Mouse (Mus musculus) liver, embryonic 14.5 days (tissue): Measurements from ENCODE around the gene Lasp1. TPM values are rescaled to one million over a fixed set of nuclear protein-coding genes. Genes with fewer than 3 reads are reported as not detected.

ENCODE experiments used
- ATAC-seq: fragments of 200-750 bp; cut with Nextera tagmentation; 2 replicates; pipeline ENCODE4 v1.8.0; 2017; ENCODE audit warnings: moderate number of reproducible peaks, mild to moderate bottlenecking, moderate library complexity; ENCODE audit not compliant: insufficient read depth
- DNase-seq, 3 experiments: peaks; one replicate each; pipeline ENCODE4 v3.0.0-alpha.2; 2012 to 2013; ENCODE audit warnings: low read depth in 3 of 3, low spot score in 3 of 3
- H3K27ac ChIP-seq: fragments of 300-500 bp; sonication (generic); 2 replicates; pipeline ENCODE4 v1.5.1; 2014; ENCODE audit warnings: moderate library complexity, mild to moderate bottlenecking, control low read depth, inconsistent platforms
- H3K27me3 ChIP-seq: fragments of 300-500 bp; sonication (generic); 2 replicates; pipeline ENCODE4 v1.6.1; 2014; ENCODE audit warnings: mild to moderate bottlenecking, low read length, moderate library complexity; ENCODE audit not compliant: control insufficient read depth, insufficient read depth
- H3K36me3 ChIP-seq: fragments of 300-500 bp; sonication (generic); replicated peaks from 2 replicates; pipeline ENCODE4 v1.6.1; 2014; ENCODE audit warnings: low read depth; ENCODE audit not compliant: control insufficient read depth, insufficient read depth
- H3K4me1 ChIP-seq, 2 experiments: fragments of 200-500 bp in 1 of 2; fragments of 300-500 bp in 1 of 2; sonication (generic) in 1 of 2; replicated peaks; 2 replicates each; pipeline ENCODE4 v1.6.1; 2012 to 2014; ENCODE audit warnings: antibody characterized with exemption in 1 of 2, inconsistent platforms in 1 of 2, low read length in 1 of 2; ENCODE audit not compliant: control insufficient read depth in 2 of 2, insufficient read depth in 2 of 2
- H3K4me2 ChIP-seq: fragments of 300-500 bp; sonication (generic); 2 replicates; pipeline ENCODE4 v1.6.1; 2014; ENCODE audit warnings: low read depth, mild to moderate bottlenecking, control low read depth, moderate library complexity
- H3K4me3 ChIP-seq, 2 experiments: fragments of 200-500 bp in 1 of 2; fragments of 300-500 bp in 1 of 2; sonication (generic) in 1 of 2; 2 replicates each; pipeline ENCODE4 v1.5.1; 2012 to 2014; ENCODE audit warnings: low read depth in 2 of 2, low read length in 2 of 2, mild to moderate bottlenecking in 2 of 2, control low read depth in 1 of 2, inconsistent platforms in 1 of 2, moderate library complexity in 1 of 2; ENCODE audit not compliant: insufficient read depth in 1 of 2
- H3K9ac ChIP-seq: fragments of 300-500 bp; sonication (generic); replicated peaks from 2 replicates; pipeline ENCODE4 v1.6.1; 2014; ENCODE audit warnings: mild to moderate bottlenecking, control low read depth, moderate library complexity
- H3K9me3 ChIP-seq: fragments of 300-500 bp; sonication (generic); 2 replicates; pipeline ENCODE4 v1.6.1; 2016; ENCODE audit warnings: low read length, mixed read lengths; ENCODE audit not compliant: control insufficient read depth
- CTCF ChIP-seq: IDR thresholded peaks from 2 replicates; pipeline ENCODE4 v1.5.1; 2016; ENCODE audit warnings: antibody characterized with exemption, low read depth, control low read depth
- EP300 ChIP-seq: IDR thresholded peaks from 2 replicates; pipeline ENCODE4 v1.6.1; 2016; ENCODE audit warnings: antibody characterized with exemption, low read depth
- WGBS: fragments of 180-500 bp; shearing (Covaris S2); extraction: QIAGEN DNeasy Blood & Tissue Kit; methylation state at CpG from one replicate; pipeline ENCODE4 v1.1.7; 2014; ENCODE audit not compliant: insufficient replicate concordance; 5-methylcytosine and 5-hydroxymethylcytosine counted together
- polyA plus RNA-seq, 2 experiments: library from polyadenylated mRNA; depleted of rRNA in 1 of 2; stranded (reverse) in 1 of 2; unstranded in 1 of 2; fragments of >200 nt; fragmentation: Nextera tagmentation in 1 of 2; extraction: Ambion mirVana in 1 of 2; gene quantifications; 2 replicates each; pipeline versions ENCODE4 v1.2.1 to v1.2.3; 2012 to 2014

Lasp1 gene
- polyA plus RNA-seq, 2 experiments: 15.5 to 19.1 TPM

DNA sequence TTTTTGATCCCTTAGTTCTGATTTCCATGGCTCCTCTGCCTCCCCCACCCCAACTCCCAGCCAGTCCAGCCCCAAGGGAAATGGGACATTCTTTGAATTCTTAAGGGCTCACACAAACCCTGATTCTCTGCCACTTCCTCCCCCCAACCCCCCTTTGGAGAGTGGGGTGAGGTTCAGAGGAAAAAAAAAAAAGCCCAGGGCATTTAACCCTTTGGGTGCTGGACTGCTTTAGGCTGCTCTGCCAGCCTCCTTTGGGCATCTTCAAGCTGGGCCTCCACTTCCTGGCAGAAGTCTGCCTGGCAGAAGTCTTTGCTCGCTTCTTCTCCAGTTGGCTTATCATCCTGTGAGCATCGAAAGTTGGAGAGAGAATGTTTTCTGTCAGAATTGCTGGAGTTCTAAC is 9.3 kb downstream of the Lasp1 start:
- Histone ChIP-seq H3K4me2 (no peak overlapping the region), H3K27ac (no peak overlapping the region), H3K9ac (no peak overlapping the region), H3K4me1 (peaks cover 6 to 39% of the 10 kb centered on the region in 2 experiments), H3K4me3 (no peak overlapping the region), H3K9me3 (no peaks in the 10 kb centered on the region), H3K36me3 (no peaks in the 10 kb centered on the region), H3K27me3 (no peaks in the 10 kb centered on the region)
- DNase-seq (no peak), ATAC-seq (no peak)
- TF ChIP-seq CTCF (no peak), EP300 (no peak)
- WGBS: 56% methylated on average over 2 of the region's 2 CpGs

DNA sequence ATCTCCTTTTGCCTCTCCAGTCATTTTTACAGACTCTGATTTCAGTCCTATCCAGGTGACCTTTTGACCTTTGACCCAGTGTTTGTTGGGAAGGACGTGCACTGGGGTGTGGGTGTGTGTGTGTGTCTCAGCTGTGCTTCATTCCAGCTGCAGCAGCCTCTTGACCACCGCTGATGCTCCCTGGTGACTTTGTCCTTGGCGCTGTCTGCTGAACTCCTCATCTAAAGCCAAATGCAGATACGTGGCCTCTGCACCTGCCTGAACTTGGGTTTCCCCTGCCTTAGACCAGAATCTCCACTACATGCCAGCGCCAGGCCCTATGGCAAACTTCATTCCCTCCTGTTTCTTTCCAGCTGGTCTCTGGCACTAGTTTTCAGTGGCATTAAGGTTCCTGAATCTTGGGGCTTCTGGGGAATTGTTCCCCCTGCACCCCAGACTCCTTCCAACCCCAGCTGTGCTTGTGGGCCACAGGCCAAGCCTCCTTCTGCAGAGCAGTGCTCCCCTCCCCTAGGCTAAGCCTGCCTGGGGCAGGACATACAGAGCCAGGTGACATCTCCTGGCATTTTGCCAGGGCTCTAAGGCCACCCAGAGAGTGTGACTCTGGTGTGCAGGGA is 9.9 kb downstream of the Lasp1 start:
- Histone ChIP-seq H3K4me1 (peaks cover 6 to 39% of the 10 kb centered on the region in 2 experiments), H3K36me3 (no peaks in the 10 kb centered on the region), H3K27ac (no peak overlapping the region), H3K4me2 (no peak overlapping the region), H3K27me3 (no peaks in the 10 kb centered on the region), H3K4me3 (no peak overlapping the region), H3K9me3 (no peaks in the 10 kb centered on the region), H3K9ac (no peak overlapping the region)
- ATAC-seq: no peak
- no peak for DNase-seq
- TF ChIP-seq EP300: no peak
- no peak for TF ChIP-seq CTCF
- 66% methylated on average over 5 of the region's 5 CpGs for WGBS

DNA sequence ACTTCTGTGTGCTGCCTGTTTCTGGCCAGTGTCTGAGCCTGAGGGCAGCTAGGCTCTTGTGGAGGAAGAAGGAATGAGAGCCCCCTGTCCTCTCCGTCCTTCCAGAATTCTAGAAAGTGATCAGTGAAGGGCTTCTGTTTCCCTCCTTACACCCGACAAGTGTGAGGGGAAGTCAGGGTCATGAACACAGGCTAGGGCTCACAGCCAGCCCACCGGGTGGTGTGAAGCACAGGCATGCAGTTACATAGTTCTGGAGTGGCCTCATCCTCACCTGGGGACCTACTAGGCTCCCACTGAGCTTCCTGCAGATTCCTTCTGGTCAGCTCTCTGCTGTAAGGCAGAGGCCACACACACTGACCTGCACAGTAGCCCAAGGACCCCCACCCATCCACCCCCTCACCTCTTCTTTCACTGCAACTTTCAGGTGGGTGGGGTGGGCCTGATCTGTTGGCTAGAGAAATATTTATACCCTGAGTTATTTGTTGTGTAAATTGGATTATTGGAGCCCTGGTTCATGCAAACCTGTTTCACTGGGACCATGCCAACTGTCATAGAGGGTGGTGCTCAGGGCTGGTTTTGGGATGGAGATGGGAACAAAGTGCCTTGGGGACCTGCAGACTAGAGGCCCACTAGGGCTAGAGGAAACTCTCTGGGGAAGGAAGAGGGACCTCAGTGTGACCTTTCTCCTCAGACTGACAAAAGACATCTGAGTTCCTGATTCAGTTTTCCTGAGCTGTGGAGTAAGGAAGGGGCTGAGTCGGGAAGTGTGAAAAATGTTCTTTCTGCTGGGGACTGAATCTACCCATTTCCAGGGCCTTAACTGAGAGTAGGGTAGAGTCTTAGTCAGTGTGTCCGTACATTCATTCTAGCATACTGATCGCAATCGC is 10.7 kb downstream of the Lasp1 start:
- Histone ChIP-seq H3K36me3 (no peaks in the 10 kb centered on the region), H3K4me1 (peaks cover 6 to 37% of the 10 kb centered on the region in 2 experiments), H3K27ac (no peak overlapping the region), H3K4me3 (no peak overlapping the region), H3K9ac (no peak overlapping the region), H3K9me3 (no peaks in the 10 kb centered on the region), H3K27me3 (no peaks in the 10 kb centered on the region), H3K4me2 (no peak overlapping the region)
- ATAC-seq (no peak), DNase-seq (no peak)
- TF ChIP-seq EP300 (no peak), CTCF (no peak)
- 57% methylated on average over 7 of the region's 7 CpGs for WGBS

DNA sequence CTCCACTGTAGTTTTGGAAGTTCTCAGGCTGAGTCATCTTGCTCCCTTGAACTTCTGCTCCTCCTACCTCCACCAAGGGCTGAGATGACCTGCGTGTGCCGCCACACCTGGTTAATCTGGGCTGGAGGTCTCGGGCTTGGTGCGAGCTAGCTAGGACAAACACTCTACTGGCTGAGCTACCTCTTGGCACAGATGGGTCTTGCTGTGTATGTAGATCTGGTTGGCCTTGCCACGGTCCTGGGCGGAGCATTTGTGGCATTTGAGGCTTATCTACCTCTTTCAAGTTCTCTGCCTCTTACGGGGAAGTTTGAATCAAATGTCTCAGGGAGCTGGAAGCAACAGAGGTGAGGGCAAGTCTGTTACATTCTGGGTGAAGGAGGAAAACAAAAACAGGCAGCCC is 11.6 kb downstream of the Lasp1 start:
- no peak overlapping the region for H3K4me2 ChIP-seq
- no peak overlapping the region for H3K9ac ChIP-seq
- no peak overlapping the region for H3K27ac ChIP-seq
- H3K4me3 ChIP-seq: no peak overlapping the region
- ATAC-seq (no peak), DNase-seq (no peak)
- 36% methylated on average over 7 of the region's 7 CpGs for WGBS
- H3K36me3 ChIP-seq: no peaks in the 10 kb centered on the region
- peaks cover 4 to 32% of the 10 kb centered on the region in 2 experiments for H3K4me1 ChIP-seq
- H3K9me3 ChIP-seq: no peaks in the 10 kb centered on the region
- TF ChIP-seq CTCF (no peak), EP300 (no peak)
- no peaks in the 10 kb centered on the region for H3K27me3 ChIP-seq

DNA sequence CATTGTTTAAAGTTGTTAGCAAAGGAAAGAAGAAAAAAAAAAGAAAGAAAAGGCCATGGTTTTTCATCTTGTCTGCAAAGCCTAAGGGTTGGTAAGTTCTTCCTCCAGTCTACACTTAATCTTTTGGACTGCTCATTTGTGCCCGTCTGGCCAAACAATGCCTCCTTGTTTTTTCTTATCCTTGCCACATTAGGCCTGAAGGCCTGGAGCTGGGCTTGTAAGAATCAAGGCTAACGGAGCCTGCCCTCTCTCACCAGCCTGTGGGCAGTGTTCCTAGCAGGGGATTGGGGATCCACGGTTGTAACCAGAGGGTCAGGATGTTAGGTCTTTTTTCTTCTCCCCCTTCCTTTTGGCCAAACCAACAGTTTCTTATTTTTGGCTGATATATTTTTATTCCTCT is 12.2 kb downstream of the Lasp1 start:
- TF ChIP-seq EP300 (no peak), CTCF (no peak)
- Histone ChIP-seq H3K4me2 (no peak overlapping the region), H3K36me3 (no peaks in the 10 kb centered on the region)

More for the DNA sequence above, 12.2 kb downstream of the Lasp1 start:
- DNase-seq (no peak), ATAC-seq (no peak)
- 66% methylated on average over 3 of the region's 3 CpGs for WGBS
- Histone ChIP-seq H3K4me3 (no peak overlapping the region), H3K9ac (no peak overlapping the region), H3K4me1 (peaks cover 4 to 29% of the 10 kb centered on the region in 2 experiments), H3K9me3 (no peaks in the 10 kb centered on the region), H3K27ac (no peak overlapping the region), H3K27me3 (no peaks in the 10 kb centered on the region)
